Mouse (Mus musculus) stomach, embryonic 15.5 days (tissue): ENCODE data around the gene Tmem238l. TPM values are rescaled to one million over a fixed set of nuclear protein-coding genes. Genes with fewer than 3 reads are reported as not detected.

Experiments
- ATAC-seq: fragments of 200-750 bp; cut with Nextera tagmentation; 2 replicates; pipeline ENCODE4 v1.8.0; 2017; ENCODE audit warnings: low read depth, moderate number of reproducible peaks, moderate TSS enrichment; ENCODE audit not compliant: insufficient read depth, low FRiP score
- H3K27ac ChIP-seq: fragments of 300-500 bp; sonication (generic); 2 replicates; pipeline ENCODE4 v1.5.1; 2015; ENCODE audit warnings: mild to moderate bottlenecking, inconsistent platforms
- H3K27me3 ChIP-seq: fragments of 300-500 bp; sonication (generic); replicated peaks from 2 replicates; pipeline ENCODE4 v1.6.1; 2015; ENCODE audit warnings: inconsistent platforms
- H3K36me3 ChIP-seq: fragments of 300-500 bp; sonication (generic); 2 replicates; pipeline ENCODE4 v1.6.1; 2015; ENCODE audit warnings: inconsistent platforms
- H3K4me1 ChIP-seq: fragments of 300-500 bp; sonication (generic); 2 replicates; pipeline ENCODE4 v1.6.1; 2015; ENCODE audit warnings: inconsistent platforms
- H3K4me2 ChIP-seq: fragments of 300-500 bp; sonication (generic); 2 replicates; pipeline ENCODE4 v1.6.1; 2015; ENCODE audit warnings: mild to moderate bottlenecking, inconsistent platforms
- H3K4me3 ChIP-seq: fragments of 300-500 bp; sonication (generic); replicated peaks from 2 replicates; pipeline ENCODE4 v1.5.1; 2015; ENCODE audit warnings: inconsistent platforms
- H3K9ac ChIP-seq: fragments of 300-500 bp; sonication (generic); 2 replicates; pipeline ENCODE4 v1.6.1; 2015; ENCODE audit warnings: inconsistent platforms
- H3K9me3 ChIP-seq: fragments of 300-500 bp; sonication (generic); 2 replicates; pipeline ENCODE4 v1.6.1; 2016; ENCODE audit warnings: inconsistent platforms
- WGBS: fragments of 180-500 bp; shearing (Covaris S2); methylation state at CpG from one replicate; pipeline ENCODE4 v1.1.7; 2015; 5-methylcytosine and 5-hydroxymethylcytosine counted together
- polyA plus RNA-seq: library from polyadenylated mRNA; unstranded; fragments of >200 nt; fragmentation: Nextera tagmentation; extraction: Ambion mirVana; gene quantifications from 2 replicates; pipeline ENCODE4 v1.2.1, GENCODE M21; 2015

The Tmem238l gene
- polyA plus RNA-seq, result 0.57 and 0.77 TPM in 2 replicates

DNA sequence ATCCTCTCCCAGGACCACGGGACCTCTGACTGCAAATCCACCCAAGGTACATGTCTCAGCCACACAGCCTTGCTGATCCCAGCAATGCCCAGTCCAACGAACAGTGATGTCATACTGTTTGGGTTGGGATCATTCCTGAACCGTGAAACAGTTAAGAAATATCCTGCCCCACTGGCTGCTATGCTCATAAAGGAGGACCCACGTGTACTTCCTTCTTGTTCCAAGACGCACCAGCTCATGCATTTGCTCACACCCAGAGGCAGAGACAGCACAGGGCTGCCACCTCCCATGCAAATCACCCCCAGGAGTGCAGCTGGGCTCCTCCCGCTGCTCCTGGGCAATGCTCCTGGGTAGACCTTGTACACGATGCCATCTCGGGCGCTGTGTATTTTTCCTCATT is at the start of gene Tmem238l:
Tmem238l (plus strand) TSS at position 336 of the 400 bp plus-strand sequence.
- Histone ChIP-seq H3K4me2 (no peak within 1 kb of the TSS), H3K27me3 (no peaks in the 10 kb centered on the region), H3K9me3 (no peaks in the 10 kb centered on the region), H3K36me3 (no peaks in the 10 kb centered on the region), H3K4me1 (no peaks in the 10 kb centered on the region), H3K4me3 (no peak within 1 kb of the TSS), H3K27ac (no peak within 1 kb of the TSS), H3K9ac (no peak within 1 kb of the TSS)
- no peak for ATAC-seq
- 66% methylated on average over 9 of the region's 9 CpGs for WGBS

DNA sequence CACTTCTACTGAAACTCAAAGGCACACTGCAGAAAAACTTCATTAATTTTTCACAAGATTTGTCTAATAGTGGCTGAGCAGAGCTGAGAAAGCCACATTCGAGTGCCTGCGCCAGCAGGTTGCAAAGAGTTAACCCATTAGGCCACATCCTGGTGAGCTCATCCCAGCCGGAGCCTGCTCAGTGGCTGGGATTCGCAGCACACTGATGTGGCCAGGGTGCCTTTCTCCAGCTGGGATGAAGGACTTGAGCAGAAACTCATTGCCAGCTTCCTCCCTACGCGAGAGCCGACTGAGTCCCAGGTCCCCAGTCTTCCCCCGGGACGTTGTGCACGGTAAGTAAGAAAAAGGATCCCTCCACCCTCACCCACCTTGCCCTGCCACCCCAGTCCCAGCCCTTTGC is 44.6 kb upstream of the Tmem238l start, which contains the start of gene Pirt:
Pirt (plus strand) TSS at position 171 of the 400 bp plus-strand sequence.
- no peak within 1 kb of the TSS for H3K9ac ChIP-seq
- H3K9me3 ChIP-seq, result no peaks in the 10 kb centered on the region
- H3K4me3 ChIP-seq, result no peak within 1 kb of the TSS
- no peaks in the 10 kb centered on the region; the same call in 1 of the 2 replicates for H3K27me3 ChIP-seq
- H3K4me2 ChIP-seq, result peak within 1 kb of the TSS; percentile 30; the same call in 1 of the 2 replicates
- H3K4me1 ChIP-seq, result peaks cover 10% of the 10 kb centered on the region; the same call in 1 of the 2 replicates
- ATAC-seq, result no peak
- H3K36me3 ChIP-seq, result no peaks in the 10 kb centered on the region
- 40% methylated on average over 10 of the region's 10 CpGs for WGBS
- H3K27ac ChIP-seq, result peak within 1 kb of the TSS; percentile 16; the same call in 1 of the 2 replicates

DNA sequence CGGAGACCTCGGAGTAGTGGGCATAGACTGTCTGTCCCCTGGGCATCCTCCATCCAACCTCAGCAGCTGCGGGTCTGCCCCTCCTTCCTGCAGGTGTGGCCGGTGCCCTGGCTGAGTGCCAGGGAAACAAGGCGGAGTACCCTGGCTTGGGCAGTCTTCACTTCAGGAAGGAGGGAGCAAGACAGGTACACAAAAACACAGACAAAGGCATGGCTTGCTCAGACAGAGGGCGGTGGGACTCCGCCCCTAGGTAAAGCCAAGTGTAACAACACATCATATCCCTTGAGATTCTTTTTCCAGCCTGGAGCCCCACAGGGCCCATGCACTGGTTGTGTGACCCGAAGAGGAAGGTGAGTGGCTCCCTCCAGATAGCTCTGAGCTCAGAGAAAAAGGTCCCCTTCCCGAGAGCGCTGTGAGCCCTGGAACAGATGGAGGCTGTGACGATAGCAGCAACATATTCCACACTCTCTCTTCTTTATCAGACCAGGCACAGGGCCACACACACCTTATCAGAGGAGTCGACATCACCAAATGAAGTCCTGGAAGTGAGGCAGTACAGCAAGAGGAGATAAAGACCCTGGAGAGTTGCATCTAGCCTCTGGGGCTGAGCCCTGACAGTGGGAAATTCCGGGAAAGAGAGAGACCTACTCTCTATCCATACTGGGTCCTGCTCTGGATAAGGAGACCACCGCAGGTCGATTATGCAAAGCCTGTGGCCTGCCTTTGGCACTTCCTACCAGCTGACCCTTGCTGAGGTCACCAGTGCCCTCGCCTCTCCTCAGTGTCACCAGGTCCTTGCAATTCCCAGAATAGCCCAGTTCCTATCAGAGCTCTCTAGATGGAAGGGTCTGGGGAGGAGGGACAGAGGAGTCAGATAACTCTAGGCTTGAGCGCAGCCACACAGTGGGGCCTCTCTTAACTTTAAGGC is 43.6 kb upstream of the Tmem238l start:
- Histone ChIP-seq H3K4me1 (peaks cover 10% of the 10 kb centered on the region; the same call in 1 of the 2 replicates), H3K27ac (peak overlapping the region; percentile 16; the same call in 1 of the 2 replicates), H3K4me3 (no peak overlapping the region), H3K36me3 (no peaks in the 10 kb centered on the region), H3K9me3 (no peaks in the 10 kb centered on the region), H3K4me2 (peak overlapping the region; percentile 30; the same call in 1 of the 2 replicates), H3K9ac (no peak overlapping the region), H3K27me3 (no peaks in the 10 kb centered on the region; the same call in 1 of the 2 replicates)
- WGBS, result 48% methylated on average over 17 of the region's 17 CpGs
- peak; percentile 85 for ATAC-seq

DNA sequence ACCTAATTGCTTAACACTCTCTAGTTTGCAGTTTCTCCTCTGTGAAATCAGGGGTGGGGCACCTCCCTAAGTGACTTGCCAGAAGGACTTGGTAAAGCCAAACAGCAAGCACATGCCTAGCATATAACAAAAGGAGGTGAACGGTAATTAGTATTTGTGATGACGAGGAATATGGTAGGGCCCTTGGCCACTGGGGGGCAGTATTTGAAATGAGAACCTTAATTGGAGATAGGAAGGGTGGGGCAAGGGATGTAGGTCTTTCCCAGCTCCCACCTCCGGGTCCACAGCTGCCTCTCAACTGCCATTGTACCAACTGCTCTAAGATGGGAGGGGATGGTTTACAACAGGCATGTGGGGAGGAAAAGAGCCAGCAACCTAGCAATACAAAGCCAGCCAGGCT is 42.2 kb upstream of the Tmem238l start:
- no peaks in the 10 kb centered on the region for H3K36me3 ChIP-seq
- no peak overlapping the region for H3K9ac ChIP-seq
- no peak for ATAC-seq
- no peaks in the 10 kb centered on the region; the same call in 1 of the 2 replicates for H3K27me3 ChIP-seq
- H3K9me3 ChIP-seq, result no peaks in the 10 kb centered on the region
- no peak overlapping the region for H3K27ac ChIP-seq
- WGBS, result 13% methylated on average over 3 of the region's 3 CpGs
- peaks cover 10% of the 10 kb centered on the region; the same call in 1 of the 2 replicates for H3K4me1 ChIP-seq
- no peak overlapping the region for H3K4me2 ChIP-seq
- H3K4me3 ChIP-seq, result no peak overlapping the region

DNA sequence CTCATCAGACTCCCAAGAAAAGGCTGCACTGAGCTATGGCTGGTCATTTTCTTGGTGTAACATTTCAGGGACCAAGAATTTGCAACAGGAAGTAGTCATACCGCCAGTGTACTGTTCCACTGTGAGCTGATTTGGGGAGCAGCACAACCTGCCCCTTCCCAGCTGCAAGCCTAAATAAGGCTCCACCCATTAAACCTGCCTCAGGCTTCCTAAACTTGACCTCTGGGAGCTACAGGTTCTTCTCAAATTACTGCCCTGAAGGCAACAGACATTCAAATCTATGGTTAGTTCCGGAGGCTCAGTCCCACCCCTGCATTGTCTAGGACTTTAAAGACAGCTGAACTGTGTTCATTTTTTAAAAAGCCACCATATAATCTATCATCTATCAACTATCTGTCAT is 36.4 kb upstream of the Tmem238l start:
- 52% methylated on average over 2 of the region's 2 CpGs for WGBS
- no peaks in the 10 kb centered on the region; the same call in 1 of the 2 replicates for H3K27me3 ChIP-seq
- no peaks in the 10 kb centered on the region for H3K4me1 ChIP-seq
- H3K4me2 ChIP-seq, result no peak overlapping the region
- H3K9ac ChIP-seq, result no peak overlapping the region
- no peak overlapping the region for H3K27ac ChIP-seq
- H3K36me3 ChIP-seq, result no peaks in the 10 kb centered on the region
- ATAC-seq, result no peak
- H3K9me3 ChIP-seq, result no peaks in the 10 kb centered on the region
- no peak overlapping the region for H3K4me3 ChIP-seq

DNA sequence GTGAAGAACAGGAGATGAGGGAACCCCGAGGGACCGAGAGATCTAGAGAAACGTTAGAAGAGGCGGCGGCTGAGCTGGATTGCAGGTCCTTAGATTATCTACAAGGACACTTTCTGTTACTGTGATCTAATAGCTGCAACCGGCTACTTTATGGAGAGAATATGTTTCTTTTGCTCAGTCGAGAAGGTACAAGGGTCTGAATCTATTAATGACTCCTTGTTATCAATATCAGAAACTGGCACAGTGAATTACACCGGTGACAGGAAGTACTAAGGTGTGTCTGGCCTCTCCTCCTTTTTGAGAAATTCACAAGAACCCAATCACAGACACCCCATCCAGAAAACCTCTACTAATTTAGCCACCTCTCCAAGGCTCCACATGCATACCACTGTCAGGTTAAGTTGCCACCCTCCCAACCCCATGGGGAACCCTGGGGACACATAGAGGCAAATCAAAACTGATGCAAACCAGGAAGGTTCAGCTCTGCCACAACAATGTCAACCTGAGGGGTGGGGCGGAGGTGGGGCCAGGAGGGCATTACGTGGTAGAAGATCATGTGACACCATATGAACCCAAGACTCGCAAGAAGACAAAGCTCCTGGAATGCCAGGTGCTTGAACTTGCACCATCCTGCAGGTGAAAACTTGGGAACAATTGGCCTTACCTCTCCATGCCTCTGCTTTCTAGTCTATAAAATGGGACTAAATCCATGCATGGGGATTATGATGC is 32.2 kb upstream of the Tmem238l start:
- Histone ChIP-seq H3K27me3 (no peaks in the 10 kb centered on the region), H3K36me3 (no peaks in the 10 kb centered on the region), H3K27ac (no peak overlapping the region), H3K4me3 (no peak overlapping the region), H3K9ac (no peak overlapping the region), H3K4me1 (no peaks in the 10 kb centered on the region), H3K4me2 (no peak overlapping the region), H3K9me3 (no peaks in the 10 kb centered on the region)
- no peak for ATAC-seq
- WGBS, result 72% methylated on average over 11 of the region's 11 CpGs

DNA sequence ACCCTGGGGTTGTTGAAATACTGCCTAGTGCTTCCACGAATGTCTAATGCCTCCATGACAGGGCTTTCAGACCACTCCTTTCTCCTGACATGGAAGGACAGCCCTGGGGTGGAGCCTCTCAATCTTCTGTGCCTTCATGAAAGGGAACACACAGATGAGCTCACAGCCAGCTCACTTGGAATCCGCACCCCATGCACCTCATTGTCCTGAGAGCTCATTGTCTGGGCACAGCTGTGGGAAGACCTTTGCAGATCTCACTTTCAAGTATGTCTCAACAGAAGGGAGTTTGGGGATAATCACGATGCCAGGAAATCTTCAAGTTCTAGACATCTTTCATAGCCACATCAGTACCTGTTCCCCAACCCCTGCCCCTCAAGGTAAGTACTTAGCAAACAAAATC is 28.1 kb upstream of the Tmem238l start:
- Histone ChIP-seq H3K9ac (no peak overlapping the region), H3K4me1 (no peaks in the 10 kb centered on the region), H3K4me2 (no peak overlapping the region), H3K27me3 (no peaks in the 10 kb centered on the region), H3K9me3 (no peaks in the 10 kb centered on the region), H3K27ac (no peak overlapping the region), H3K4me3 (no peak overlapping the region), H3K36me3 (no peaks in the 10 kb centered on the region)
- no peak for ATAC-seq
- WGBS, result 64% methylated on average over 3 of the region's 3 CpGs

DNA sequence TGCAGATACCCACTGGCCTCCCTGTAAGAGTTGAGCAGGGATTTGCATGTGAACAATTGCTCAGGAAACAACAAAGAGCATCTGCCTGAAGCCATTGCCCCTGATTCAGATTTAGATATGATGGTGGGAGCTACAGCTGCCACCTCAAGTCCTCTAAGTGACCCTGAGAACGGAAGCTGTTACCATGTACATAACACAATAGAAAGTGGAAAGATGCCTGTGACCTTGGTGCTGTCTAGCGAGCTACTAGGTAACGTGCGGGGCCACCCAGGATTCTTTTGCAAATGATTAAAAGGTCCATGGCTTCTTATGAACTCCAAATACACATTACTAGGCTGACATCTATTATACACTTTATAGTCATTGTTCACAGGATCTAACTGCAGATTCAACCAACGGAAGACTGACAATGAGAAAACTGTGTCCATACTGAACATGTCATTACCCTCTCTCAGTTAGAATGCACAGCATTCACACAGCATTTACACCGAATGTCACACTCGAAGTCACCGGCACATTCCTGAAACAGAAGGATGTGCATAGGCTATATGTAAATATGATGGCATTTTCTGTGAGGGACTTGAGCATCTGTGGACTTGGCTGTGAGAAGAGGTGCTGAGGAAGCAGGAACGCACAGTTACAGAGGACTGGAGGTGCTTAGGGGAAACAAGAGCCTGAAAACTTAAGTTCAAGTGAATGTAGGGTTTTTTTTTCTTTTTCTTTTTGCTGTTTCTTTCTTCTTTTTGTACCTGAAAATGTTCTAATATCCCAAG is 23.4 kb upstream of the Tmem238l start:
- Histone ChIP-seq H3K4me2 (no peak overlapping the region), H3K9me3 (no peaks in the 10 kb centered on the region), H3K4me3 (no peak overlapping the region), H3K36me3 (no peaks in the 10 kb centered on the region), H3K9ac (no peak overlapping the region), H3K27me3 (no peaks in the 10 kb centered on the region), H3K27ac (no peak overlapping the region), H3K4me1 (no peaks in the 10 kb centered on the region)
- WGBS, result 70% methylated on average over 9 of the region's 9 CpGs
- ATAC-seq, result no peak

DNA sequence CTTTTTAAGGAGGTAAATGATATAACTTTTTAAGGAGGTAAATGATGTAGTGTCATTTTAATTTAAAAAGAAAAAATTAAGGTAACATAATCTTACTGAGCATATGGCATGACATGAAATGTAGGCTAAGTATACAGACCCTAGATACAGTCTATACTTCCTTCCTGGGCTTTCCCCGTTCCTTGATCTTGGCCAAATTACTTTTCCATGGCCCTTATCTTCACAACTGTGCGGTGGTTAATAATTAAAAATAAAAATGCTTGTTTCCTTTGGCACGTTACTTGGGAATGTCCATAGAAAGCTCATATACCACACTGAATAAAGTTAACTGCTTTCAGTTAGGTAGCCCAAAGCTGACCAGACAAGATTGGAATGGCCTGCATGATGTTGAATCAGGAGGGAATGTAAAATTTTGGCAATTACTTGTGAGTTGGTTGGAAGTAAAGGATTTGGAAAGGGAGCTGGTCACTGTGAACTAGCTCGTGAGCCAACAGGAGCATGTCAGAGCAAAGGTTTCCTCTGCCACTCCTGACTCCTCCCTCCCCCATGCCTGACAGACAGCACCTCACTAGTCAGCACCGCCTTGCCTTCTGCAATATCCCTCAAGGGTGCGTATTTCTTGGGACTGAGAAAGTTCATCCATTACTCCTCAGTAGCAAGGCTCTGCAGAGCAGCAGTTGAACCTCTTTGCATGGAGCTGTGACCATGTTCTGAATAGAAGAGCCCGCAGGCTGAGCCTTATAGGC is 21.8 kb upstream of the Tmem238l start:
- Histone ChIP-seq H3K27ac (no peak overlapping the region), H3K4me2 (no peak overlapping the region), H3K27me3 (no peaks in the 10 kb centered on the region), H3K9me3 (no peaks in the 10 kb centered on the region), H3K4me1 (no peaks in the 10 kb centered on the region), H3K4me3 (no peak overlapping the region), H3K9ac (no peak overlapping the region), H3K36me3 (no peaks in the 10 kb centered on the region)
- ATAC-seq, result peak; percentile 43; the same call in 1 of the 2 replicates
- 61% methylated on average over 7 of the region's 7 CpGs for WGBS

DNA sequence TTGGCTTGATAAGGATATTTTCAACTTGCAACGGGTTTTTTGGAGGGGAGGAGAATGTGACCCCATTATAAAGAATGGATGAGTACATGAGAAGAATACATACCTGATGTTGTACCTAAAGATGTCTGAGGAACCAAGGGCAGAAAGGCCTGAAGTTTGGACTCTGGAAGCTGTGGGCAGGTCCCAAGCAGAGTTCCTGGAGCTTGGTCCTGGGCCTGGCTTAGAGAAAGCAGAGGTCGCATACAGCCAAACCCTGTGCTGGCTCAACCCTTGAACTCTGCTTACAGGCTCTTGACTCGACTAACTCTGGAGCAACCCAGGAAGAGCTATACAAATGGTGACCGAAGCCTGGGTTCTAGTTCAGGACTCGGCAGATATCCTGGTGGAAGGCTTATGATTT is 14.4 kb upstream of the Tmem238l start:
- no peaks in the 10 kb centered on the region for H3K36me3 ChIP-seq
- H3K9me3 ChIP-seq, result no peaks in the 10 kb centered on the region
- H3K4me2 ChIP-seq, result no peak overlapping the region
- H3K4me3 ChIP-seq, result no peak overlapping the region
- WGBS, result 81% methylated on average over 5 of the region's 5 CpGs
- H3K27me3 ChIP-seq, result no peaks in the 10 kb centered on the region
- no peak overlapping the region for H3K27ac ChIP-seq
- no peak overlapping the region for H3K9ac ChIP-seq
- ATAC-seq, result no peak
- no peaks in the 10 kb centered on the region for H3K4me1 ChIP-seq
